Mouse (Mus musculus): Measurements from ENCODE around the gene Tmem106a.
"Not testable (repeated sequence)": the region's sequence is repeated elsewhere in the genome, so short reads cannot be mapped to it uniquely, and the experiment has no call there.

Gene Tmem106a

DNA sequence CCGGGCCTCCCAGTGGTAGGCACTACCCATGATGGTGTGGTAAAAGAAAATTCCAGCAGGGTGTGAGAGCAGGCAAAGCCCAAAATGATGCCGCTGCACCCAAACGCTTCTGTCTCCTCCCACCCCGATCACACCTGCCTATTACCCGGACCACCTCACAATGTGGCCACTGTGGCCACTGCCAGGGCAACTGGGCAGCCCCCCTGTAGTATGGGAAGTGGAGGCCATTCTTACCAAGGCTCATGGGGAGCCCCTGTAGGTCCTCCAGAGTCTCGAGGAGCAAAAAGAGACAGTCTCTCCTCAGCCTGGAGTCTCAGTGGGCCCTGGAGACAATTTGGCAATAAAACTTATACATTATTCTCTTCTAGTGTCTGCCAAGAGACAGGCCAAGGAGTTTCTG is 17.1 kb downstream of the Tmem106a start, which contains the start of gene Gm11634:
Gene Gm11634, minus strand, starts transcription at position 101 of the 400 bp plus-strand sequence.
- no peak for DNase-seq (ENCODE audit: low read depth)

DNA sequence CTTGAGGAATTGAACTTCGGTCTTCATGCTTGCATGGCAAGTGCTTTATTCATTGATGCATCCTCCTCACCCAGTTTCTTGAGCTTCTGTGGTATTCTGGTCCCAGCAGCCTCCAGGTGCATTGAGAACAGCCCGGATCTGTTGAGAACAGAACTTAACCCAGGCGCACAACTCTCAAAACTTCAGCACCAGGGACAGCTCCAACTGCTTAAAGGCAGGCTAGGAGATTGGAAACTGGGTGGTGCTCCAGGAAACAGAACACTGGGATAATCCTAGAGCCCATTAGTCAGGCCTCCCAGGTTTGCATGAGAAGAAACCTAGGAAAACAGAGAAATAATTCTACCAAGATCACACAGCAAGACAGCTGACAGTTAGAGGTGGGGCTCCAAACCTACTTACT is 20.4 kb downstream of the Tmem106a start:
- peak; percentile 79 for DNase-seq (ENCODE audit: low read depth)

DNA sequence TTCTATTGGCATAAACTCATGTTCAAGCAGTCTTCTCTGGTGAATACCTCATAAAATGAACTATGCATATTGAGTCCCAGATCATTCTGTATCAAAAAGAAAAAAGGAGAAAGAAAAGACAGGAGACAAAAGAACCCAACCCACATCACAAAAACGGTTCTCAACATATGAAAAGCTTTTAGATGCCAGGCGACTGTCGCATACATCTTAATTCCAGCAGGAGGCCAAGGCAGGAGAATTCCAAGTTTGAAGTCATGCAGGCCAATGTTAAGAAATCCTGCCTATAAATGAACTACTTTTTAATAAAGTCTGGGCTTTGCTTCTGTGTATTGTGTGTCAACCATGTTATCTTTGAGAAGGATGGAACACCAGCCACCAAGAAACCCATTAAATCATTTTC is 22.1 kb downstream of the Tmem106a start:
- DNase-seq (ENCODE audit: low read depth) = no peak

DNA sequence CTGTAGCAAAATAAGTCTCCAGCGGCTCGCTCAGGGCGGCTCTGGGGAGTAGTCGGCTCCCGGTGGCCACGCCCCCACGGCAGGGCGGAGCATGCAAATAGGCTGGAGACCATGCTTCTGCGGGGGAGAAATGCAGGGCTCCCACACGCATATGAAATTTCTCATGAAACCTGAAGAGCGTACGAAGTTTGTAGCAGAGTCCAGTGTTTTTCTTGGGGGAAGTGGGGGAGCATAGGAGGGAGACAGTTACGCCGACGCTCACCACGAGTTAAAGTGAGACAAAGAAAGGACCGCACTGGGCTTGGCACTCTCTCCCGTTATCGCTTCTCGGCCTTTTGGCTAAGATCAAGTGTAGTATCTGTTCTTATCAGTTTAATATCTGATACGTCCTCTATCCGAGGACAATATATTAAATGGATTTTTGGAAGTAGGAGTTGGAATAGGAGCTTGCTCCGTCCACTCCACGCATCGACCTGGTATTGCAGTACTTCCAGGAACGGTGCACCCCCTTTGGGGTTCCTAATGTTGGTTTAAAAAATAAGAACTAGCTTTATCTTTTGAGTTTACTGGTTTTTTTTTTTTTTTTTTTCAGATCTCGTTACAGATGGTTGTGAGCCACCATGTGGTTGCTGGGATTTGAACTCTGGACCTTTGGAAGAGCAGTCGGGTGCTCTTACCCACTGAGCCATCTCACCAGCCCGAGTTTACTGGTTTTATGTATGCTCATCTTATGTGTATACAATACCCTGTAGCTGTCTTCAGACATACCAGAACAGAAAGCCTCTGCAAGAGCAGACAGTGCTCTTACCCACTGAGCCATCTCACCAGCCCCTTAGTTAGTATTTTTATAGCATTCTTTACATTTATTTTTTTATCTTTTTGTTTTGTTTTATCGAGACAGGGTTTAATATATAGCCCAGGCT is 22.8 kb downstream of the Tmem106a start:
- DNase-seq (ENCODE audit: low read depth) = peak; percentile 83

DNA sequence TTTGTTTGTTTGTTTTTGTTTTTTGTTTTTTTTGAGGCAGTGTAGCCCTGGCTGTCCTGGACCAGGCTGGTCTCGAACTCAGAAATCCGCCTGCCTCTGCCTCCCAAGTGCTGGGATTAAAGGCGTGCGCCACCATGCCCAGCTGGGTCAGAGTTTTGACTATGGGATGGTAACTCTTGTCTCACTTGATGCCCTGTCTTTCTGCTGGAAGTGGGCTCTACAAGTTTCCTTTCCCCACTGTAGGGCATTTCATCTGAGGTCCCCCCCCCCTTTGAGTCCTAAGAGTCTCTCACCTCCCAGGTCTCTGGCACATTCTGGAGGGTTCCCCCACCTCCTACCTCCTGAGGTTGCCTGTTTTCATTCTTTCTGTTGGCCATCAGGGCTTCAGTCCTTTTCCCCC is 25.1 kb downstream of the Tmem106a start:
- DNase-seq (ENCODE audit: low read depth) = not testable (repeated sequence)

DNA sequence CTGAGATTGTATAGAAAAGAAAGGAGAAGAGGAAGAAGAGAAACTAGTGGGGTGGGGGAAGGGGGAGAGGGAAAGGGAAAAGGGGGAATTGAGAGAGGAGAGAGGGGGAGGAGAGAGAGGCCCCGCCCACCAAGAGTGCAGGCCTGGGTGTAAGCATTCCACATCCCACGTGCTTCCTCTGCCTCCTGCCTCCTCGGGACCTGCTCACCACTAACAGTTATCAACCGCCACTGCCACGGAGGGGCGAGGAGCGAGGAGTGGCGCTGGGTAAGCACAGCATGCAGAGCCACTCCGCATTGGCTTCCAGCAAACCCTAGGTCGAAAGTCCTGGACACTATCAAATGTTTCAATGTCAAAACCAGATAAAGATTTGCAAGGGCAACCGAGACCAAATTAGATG is 28.4 kb downstream of the Tmem106a start:
- DNase-seq (ENCODE audit: low read depth) = no peak

DNA sequence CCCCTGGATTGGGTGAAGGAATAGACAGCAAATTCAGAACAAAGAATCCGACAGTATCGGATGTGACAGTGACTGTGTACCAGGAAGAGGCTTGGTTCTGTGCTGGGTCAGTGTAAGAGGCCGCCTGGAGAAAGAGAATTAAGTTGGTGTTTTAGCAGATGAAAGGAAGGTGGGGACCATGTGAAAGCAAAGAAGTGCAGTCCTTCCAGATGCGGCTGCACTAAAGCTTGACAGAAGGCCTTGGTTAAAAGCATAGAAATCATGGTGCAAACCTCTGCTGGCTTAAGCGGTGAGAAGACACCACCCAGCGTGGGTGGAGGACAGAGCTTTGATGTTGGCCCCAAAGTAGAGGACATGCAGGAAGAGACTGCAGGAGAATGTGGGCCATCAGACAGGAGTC is 31.6 kb downstream of the Tmem106a start:
- no peak for DNase-seq (ENCODE audit: low read depth)

DNA sequence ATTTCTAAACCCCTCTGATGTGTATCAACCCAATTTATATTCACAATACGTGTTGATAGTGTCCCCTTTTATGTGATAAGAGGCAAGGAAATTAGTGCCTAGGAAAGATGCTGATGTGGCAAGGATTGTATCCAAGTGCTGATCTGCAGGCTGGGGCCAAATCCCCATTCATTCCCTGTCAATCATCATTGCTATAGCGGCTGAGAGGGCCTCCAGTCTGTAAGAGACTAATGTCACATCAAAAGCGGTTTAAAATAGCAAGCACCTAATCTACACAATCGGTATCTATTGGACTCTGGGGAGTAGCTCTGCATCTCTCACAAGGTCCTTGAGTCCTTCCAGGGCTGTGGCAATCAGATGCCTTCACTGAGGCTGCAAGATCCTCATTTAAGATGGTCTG is 32.1 kb downstream of the Tmem106a start:
- DNase-seq (ENCODE audit: low read depth) = no peak

DNA sequence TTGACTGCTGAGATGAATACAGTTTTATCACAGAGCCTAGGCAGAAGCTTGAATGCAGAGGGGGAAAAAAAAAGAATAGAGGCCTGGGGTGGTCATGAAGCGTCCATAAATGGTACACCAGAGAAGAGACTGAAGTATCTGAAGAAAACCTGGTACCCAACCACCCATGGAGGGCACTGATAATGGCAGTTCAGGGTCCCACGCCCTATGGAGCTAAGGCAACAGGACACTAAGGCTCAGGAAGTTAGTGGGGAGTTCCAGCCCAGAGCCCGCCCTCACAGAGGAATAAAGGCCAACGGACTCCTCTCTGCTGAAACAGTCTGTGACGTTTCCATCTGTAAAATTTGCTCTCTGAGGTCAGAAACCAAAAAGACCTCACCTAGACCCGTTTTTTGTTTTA is 33.3 kb downstream of the Tmem106a start:
- no peak for DNase-seq (ENCODE audit: low read depth)

DNA sequence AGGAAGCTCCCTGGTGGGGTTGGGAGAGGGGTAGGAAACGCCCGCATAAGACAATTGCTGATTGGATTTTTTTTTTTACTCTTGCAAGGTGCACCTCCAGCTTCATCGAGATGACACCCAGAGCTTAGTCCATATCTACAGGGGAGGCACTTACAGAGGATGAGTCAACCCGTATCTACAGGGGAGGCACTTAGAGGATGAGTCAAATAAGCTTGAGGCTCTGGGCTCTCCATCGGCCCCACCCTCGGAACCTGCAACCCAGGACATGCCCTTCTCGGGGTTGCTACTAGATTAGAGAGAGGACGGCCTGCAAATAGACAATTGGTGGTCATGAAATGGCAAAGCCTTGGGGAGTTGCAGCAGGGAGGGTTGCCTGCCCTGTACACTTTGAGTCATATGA is 34.1 kb downstream of the Tmem106a start:
- DNase-seq (ENCODE audit: low read depth) = no peak

DNA sequence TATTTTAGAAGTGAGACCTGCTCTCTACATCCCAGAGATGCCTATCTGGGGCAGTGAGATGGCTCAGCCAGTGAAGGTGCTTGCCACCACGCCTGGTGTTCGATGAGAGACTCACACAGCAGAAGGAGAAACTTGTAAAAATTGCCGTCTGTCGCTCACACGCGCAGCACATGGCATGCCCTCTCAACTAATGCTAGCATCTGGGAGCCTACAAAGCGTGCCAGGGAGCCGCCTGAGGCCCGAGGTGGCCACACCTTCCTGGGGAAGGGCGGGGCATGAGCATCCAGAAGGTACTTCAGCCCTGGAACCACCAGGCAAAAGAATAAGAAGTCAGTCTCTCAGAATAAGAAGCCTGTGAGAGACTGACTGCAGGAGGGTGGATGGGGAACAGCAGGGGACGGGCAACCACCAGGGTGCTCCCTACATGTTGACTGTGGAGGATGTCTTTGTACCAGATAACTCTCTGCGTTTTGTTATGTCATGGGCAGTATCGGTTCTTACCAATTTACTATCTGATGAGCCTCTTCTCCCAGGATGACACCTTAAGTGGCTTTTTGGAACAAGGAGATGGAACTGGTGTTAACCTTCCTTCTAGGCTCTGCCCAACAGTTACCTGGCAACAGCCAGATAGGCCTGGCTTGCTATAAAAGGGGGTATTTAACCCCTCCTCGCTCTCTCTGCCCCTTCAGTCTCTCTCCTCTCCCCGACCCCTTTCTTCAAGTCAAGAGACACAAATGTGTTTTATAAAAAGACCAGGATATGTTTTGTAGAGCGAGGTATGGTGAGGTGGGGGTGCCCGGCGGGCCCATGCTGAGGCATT is 35.1 kb downstream of the Tmem106a start:
- no peak for DNase-seq (ENCODE audit: low read depth)

DNA sequence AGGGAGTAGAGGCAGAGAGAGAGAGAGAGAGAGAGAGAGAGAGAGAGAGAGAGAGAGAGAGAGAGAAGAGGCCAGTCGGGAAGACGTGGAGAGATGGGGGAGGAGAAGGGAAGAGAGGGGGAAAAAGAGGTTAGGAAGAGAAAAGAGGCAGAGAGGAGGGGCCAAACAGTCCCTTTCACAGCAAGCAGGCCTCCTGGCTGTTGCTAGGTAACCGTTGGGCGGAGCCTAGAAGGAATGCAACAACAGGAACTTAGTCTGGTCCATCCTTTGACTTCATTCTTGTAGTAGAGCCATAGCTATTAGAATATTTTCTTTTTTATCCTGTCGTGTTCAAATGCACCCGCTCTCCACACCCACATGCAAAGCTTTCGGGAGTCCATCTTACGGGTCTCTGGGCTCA is 35.8 kb downstream of the Tmem106a start:
- peak; percentile 72 for DNase-seq (ENCODE audit: low read depth)

DNA sequence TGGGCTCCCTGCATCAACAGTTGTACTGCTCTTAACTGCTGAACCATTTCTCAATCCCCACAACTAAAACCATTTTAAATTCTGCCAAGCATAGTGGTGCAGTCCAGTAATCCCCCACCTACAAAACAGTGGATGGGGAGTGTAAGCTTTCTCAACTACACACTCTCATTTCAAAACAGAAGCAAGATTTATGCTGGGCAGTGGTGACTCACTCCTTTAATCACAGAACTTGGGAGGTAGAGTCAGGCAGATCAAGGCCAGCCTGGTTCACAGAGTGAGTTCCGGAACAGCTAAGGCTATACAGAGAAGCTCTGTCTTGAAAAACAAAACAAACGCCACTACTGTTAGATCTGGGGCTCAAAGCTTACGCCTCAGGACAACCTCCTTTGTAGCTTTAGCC is 36.6 kb downstream of the Tmem106a start:
- DNase-seq (ENCODE audit: low read depth) = no peak

DNA sequence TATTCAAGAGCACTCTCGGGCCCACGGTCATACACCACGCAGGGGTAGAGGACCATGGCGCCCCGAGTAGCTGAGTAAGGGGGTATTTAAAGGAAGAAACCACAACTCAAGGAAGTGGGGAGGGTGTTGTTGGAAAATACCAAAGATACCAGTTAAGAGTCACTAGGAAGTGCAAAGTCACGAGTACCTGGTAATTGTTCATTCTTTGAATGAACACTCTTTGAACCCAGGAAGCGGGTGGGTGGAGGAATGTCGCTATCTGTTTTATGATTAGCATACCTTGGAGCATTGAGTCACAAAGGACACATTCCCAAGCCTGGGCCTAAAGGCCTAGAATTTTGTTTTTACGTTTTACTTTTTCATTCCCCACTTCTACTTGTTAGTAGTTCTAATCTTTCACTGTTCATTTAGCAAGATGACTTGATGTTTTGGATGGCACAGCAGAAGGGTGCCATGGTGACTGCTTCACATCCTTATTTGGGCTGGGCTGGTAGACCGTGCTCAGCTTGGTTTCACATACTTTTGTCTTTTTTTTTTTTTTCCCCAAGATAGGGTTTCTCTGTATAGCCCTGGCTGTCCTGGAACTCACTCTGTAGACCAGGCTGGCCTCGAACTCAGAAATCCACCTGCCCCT is 38.1 kb downstream of the Tmem106a start:
- peak; percentile 58 for DNase-seq (ENCODE audit: low read depth)

DNA sequence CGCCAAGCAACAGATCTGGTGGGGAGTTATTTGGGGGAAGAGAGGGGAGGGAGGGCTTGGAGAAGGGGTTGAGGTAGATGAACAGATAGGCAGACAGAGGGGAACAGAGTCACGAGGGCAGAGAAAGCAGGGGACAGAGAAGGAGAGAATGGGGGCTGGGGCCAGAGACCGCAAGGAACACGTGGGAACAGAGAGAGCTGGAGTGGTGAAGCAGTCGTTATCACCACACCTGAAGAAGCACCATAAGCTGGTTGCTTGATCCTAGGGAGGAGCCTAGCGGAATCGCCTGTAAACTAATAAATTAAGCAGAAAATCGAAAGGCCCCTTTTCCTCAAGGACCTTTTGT is 44.6 kb downstream of the Tmem106a start:
- no peak for DNase-seq (ENCODE audit: low read depth)

DNA sequence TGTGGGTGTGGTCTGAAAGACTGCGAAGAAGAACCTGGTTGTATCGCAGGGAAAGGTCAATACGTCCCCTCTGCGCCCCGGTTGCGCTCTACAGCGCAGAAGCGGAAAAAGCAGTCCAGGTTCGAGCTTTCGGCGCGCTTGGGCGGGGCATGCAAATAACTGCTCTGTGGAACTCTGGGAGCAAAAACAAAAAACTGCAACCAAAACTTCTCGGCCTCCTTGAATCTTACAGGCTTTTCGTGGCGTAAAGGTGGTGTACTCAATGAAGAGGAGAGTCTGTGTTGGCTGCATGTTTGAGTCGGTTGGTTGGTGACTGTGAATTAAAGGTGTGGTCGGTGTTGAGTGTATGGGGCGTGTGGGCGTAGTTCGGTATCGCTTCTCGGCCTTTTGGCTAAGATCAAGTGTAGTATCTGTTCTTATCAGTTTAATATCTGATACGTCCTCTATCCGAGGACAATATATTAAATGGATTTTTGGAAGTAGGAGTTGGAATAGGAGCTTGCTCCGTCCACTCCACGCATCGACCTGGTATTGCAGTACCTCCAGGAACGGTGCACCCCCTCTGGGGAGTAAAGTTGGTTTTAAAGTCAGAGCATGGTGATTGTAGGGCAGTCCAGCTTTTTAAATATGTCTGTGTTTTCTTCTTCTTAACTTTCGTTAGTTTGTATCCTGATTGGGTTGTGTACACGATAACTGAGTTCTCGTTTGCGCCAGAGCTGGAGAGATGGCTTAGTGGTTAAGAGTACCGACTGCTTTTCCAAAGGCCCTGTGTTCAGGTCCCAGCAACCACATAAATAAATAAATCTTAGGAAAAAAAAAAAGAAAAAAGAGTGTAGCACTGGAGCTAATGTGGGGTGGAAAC is 45.2 kb downstream of the Tmem106a start, which contains the start of gene Rdm1:
Gene Rdm1, plus strand, starts transcription at position 201 of the 862 bp plus-strand sequence.
- DNase-seq (ENCODE audit: low read depth) = peak; percentile 89

DNA sequence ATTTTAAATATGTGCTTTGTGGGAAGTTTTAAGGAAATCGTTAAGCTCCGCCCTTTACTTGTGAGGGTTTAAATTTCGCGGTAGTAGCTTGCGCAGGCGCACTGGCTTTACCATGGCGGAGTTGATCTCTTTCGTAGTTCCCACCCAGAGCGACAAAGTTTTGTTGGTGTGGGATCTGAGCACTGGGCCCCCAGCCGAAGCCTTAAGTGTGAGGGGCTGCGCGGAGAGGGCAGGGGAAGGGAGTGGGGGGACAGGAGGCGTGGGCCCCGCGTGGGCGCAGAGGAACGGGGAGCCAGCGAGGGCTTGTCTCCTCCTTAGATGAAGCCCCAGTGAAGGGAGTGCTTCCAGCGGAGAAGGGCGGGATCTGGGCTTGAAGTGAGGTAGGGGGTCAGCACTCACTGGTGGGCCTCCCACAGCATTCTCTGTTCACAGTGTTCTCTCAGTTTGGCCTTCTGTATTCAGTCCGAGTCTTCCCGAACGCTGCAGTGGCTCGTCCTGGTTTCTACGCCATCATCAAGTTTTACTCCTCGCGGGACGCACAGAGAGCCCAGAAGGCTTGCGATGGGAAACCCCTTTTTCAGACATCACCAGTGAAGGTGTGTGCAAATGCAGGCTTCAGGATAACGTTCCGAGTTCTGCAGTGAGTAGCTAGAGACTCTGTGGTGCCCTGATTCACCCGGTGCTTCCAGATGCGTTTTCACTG is 46.0 kb downstream of the Tmem106a start:
- peak; percentile 94 for DNase-seq (ENCODE audit: low read depth)

DNA sequence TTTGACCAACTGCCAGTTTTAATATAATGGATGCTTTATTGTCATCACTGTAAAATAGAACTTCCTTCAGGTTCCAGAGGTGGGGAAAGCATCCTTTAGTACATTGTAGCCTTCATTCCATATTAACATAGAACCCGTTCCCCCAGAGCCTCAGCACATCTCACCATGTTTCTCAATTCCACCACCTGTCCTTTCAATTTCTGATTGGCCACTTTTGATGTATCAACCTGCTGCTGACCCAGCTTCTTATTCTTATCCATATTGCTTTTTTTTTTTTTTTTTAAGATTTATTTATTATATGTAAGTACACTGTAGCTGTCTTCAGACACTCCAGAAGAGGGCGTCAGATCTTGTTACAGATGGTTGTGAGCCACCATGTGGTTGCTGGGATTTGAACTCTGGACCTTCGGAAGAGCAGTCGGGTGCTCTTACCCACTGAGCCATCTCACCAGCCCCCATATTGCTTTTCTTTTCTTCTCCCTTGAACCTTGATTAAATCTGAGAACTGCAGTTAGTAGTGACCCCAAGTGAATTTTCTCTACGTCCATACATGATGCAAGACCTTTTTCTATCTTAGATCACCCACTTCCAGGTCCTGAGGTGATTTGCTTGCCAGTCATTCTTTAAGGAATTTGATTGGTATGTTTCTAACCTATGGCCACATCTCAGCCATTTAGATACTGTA is 46.8 kb downstream of the Tmem106a start:
- not testable (repeated sequence) for DNase-seq (ENCODE audit: low read depth)

DNA sequence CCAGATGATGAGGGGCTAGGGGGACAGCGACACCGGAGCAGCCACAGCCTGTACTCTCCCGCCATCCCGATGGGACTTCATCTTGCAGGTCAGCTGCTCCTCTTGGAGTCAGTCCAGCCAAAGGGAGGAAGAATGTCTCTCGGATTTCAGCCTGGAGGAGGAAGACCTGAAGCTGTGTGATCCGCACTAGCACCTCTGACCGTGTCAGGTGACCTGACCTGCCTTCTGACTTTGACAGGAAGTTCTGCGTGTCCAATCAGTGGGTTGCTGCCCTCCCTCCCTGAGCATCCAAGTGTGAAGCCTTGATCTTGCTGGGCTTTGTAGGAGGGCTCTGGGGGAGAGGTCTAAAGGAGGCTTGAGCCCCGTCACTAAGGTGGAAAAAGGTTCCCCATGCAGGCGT is 53.6 kb downstream of the Tmem106a start:
- DNase-seq (ENCODE audit: low read depth) = no peak

DNA sequence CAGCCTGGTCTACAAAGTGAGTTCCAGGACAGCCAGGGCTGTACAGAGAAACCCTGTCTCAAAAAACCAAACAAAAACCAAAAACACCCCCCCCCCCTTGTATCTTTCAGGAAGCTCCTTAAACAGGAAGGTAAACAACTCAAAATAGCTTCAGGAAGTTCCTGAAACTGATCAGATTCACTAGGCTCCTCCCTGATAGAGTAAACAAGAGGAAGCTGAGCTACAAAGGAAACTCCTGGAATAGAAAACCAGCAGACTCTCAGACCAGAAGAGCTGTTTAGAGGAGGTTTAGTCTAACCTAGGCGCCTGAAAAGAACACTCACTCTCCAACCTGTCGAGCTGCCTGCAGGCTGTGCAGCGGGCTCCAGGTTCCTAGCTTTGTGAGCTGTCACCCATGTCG is 57.7 kb downstream of the Tmem106a start:
- DNase-seq (ENCODE audit: low read depth) = no peak

Data from naive thymus-derived CD4-positive, alpha-beta T cell, adult 2 months (primary cell).